Mouse (Mus musculus) layer of hippocampus, adult 9-11 months (tissue): ENCODE results near the gene Il17rb.

Experiments used
- DNase-seq: peaks from one replicate; pipeline ENCODE4 v3.0.0; 2022

Il17rb gene

GRCm38 (mm10) chr14:30008733-30009575, at the start of gene Il17rb, which contains the start of gene Chdh:
Il17rb (minus strand) TSS chr14:30008896.
Chdh (plus strand) TSS chr14:30009023.
- DNase-seq: peak; percentile 42

- DNase-seq: peak; percentile 31
Observed at GRCm38 (mm10) chr14:30056031-30056766, 47.5 kb upstream of the Il17rb start.

- DNase-seq: no peak
Observed at GRCm38 (mm10) chr14:30054922-30055321, 46.2 kb upstream of the Il17rb start.

DNA sequence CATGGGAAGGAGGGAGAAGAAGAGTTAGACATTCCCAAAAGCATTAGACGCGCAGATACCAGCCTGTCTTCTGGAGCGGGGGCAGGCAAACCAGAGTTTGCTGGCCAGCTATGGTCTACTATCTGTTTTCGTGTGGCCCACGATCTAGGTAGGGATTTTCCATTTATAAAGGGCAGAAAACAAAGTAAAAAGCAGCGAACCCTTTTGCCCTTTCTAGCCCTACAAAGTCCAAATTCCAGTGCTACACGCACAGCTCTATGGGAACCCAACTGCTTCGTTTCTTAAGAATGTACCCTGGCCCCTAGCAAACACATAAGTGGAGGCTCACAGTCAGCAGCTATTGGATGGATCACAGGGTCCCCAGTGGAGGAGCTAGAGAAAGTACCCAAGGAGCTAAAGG, 41.6 kb upstream of the Il17rb start:
- no peak for DNase-seq

DNA sequence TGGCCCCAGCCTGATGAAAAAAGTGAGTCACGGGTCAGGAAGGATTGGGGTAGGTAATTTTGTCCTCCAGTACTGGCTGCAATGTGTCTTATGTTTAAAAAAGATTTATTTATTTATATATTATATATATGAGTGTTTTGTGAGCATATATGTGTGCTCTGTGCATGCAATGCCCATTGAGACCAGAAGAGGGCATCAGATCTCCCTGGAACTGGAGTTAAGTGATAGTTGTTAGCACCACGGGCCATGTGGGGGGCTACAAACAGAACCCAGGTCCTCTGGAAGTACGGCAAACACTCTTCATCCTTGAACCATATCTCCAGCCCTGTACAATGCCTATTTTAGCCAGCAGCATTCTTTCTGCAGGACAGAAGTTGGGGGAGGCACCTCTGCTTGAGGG, 39.4 kb upstream of the Il17rb start:
- no peak for DNase-seq

GRCm38 (mm10) chr14:30046976-30047375, 38.3 kb upstream of the Il17rb start:
- no peak for DNase-seq

DNA sequence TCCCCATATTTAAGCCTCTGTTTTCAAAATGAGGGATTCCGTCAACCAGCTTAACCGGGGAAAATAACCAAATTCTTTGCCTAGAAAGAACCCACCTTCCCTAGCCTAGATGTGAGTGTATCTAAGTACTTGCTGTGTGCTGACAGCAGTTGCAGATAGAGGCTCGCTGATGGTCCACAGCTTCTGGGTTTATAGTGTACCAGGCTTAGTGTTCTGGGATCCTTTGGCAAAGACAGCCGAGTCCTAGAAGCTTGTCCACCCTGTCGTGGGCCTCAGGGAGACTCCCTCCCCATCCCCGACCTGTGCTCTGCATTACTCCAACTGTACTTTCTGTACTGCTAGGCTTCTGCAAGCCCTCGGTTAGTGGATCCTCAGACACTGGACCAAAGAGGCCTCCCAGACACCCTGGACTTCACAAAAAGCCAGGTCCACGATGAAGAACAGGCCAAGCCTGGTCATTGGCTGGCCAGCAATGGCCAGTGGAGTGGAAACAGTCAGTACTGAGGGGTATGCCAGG, 37.1 kb upstream of the Il17rb start:
- DNase-seq: no peak

GRCm38 (mm10) chr14:30045239-30045638, 36.5 kb upstream of the Il17rb start:
- no peak for DNase-seq

GRCm38 (mm10) chr14:30043356-30043940, 34.8 kb upstream of the Il17rb start:
- DNase-seq: no peak

- DNase-seq: no peak
Observed at GRCm38 (mm10) chr14:30041836-30042235, 33.1 kb upstream of the Il17rb start.

- DNase-seq: no peak
Observed at GRCm38 (mm10) chr14:30039413-30039812, 30.7 kb upstream of the Il17rb start.

DNA sequence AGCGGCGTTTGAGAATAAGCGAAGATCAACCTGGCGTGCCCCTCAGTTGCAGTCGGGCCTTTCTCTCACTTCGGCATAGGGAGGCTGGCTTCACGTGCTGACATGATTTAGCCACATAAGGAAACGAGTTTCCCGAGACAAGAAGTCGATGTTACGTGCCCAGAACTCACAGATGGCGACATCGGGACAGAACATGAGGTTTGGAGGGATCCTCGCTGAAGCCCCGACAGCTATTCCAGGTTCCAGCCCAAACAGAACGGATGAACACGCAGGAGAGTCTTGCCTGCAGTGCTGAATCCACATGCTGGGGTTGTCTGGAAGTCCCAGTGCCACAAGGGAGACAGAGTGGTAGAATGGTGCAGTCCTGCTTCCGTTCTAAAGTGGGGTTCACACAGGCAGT, 29.7 kb upstream of the Il17rb start:
- peak; percentile 55 for DNase-seq

GRCm38 (mm10) chr14:30033405-30033804, 24.7 kb upstream of the Il17rb start:
- no peak for DNase-seq

GRCm38 (mm10) chr14:30027378-30027777, 18.7 kb upstream of the Il17rb start:
- no peak for DNase-seq

GRCm38 (mm10) chr14:30024387-30024786, 15.7 kb upstream of the Il17rb start:
- no peak for DNase-seq

GRCm38 (mm10) chr14:30022471-30022870, 13.8 kb upstream of the Il17rb start:
- DNase-seq: no peak

GRCm38 (mm10) chr14:30019792-30020575, 11.3 kb upstream of the Il17rb start:
- DNase-seq: no peak

DNA sequence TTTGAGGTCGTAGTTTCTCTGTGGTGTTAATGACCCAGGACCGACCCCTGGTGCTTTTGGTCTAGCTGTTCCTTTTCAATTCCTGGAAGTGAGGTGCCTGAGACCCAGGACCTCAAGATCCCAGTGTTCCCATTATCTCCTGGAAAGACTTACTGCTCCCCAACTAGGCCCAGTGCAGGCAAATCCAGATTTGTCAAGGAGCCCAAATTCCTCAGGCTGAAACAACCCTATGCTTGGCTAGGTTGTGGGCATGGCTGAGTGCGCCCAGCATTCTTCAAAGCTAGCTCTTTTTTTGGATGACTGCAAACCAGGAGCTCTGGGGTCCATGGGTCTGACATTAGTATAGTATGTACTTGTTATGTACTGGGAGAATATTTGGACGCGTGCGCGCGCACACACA, 10.7 kb upstream of the Il17rb start:
- DNase-seq: no peak

GRCm38 (mm10) chr14:30018846-30019245, 10.2 kb upstream of the Il17rb start:
- DNase-seq: no peak

GRCm38 (mm10) chr14:30018463-30018801, 9.7 kb upstream of the Il17rb start:
- no peak for DNase-seq

- DNase-seq: no peak
Observed at GRCm38 (mm10) chr14:30017794-30018462, 9.2 kb upstream of the Il17rb start.

GRCm38 (mm10) chr14:30016666-30017065, 8.0 kb upstream of the Il17rb start:
- DNase-seq: no peak
